Mouse (Mus musculus) cerebellum, adult 18-20 months (tissue): ENCODE measurements at regions not wholly inside any gene's neighbourhood (a gene's known extent, or its start where the extent isn't known, plus 50 kb on each side); places are given as distances from the start of the nearest gene placed in this dataset.

Experiments used
- DNase-seq, 2 experiments: peaks; one replicate each; pipeline ENCODE4 v3.0.0; 2021

- no peak for DNase-seq
Measured at GRCm38 (mm10) chr2:72677731-72678130, 201.8 kb downstream of the Cdca7 start.

GRCm38 (mm10) chr2:72688031-72688430, 212.1 kb downstream of the Cdca7 start:
- DNase-seq: no peak

GRCm38 (mm10) chr2:72701081-72701480, 225.1 kb downstream of the Cdca7 start:
- no peak for DNase-seq

GRCm38 (mm10) chr2:72703238-72703637, 227.3 kb downstream of the Cdca7 start:
- no peak for DNase-seq

- no peak for DNase-seq
Measured at GRCm38 (mm10) chr2:72707676-72708659, 232.0 kb downstream of the Cdca7 start.

GRCm38 (mm10) chr2:72716931-72717330, 241.0 kb downstream of the Cdca7 start:
- DNase-seq: no peak

- DNase-seq: peak; percentile 42 to 54
Measured at GRCm38 (mm10) chr2:72728699-72729098, 251.5 kb downstream of the Sp3 start.

GRCm38 (mm10) chr2:72733371-72733770, 246.9 kb downstream of the Sp3 start:
- no peak for DNase-seq

- no peak for DNase-seq
Measured at GRCm38 (mm10) chr2:72735035-72735434, 245.2 kb downstream of the Sp3 start.

- no peak for DNase-seq
Measured at GRCm38 (mm10) chr2:72736685-72737084, 243.6 kb downstream of the Sp3 start.

- DNase-seq: peak in 1 of 2 experiments; percentile 3
Measured at GRCm38 (mm10) chr2:72740391-72741361, 239.6 kb downstream of the Sp3 start.

- DNase-seq: no peak
Measured at GRCm38 (mm10) chr2:72741746-72742145, 238.5 kb downstream of the Sp3 start.

- peak; percentile 58 to 70 for DNase-seq
Measured at GRCm38 (mm10) chr2:72743651-72744050, 236.6 kb downstream of the Sp3 start.

GRCm38 (mm10) chr2:72744901-72745300, 235.3 kb downstream of the Sp3 start:
- no peak for DNase-seq

GRCm38 (mm10) chr2:72746476-72747215, 233.6 kb downstream of the Sp3 start:
- peak; percentile 48 to 55 for DNase-seq

GRCm38 (mm10) chr2:72747299-72747698, 232.9 kb downstream of the Sp3 start:
- no peak for DNase-seq

- DNase-seq: no peak
Measured at GRCm38 (mm10) chr2:72749495-72749894, 230.8 kb downstream of the Sp3 start.

GRCm38 (mm10) chr2:72751441-72751840, 228.8 kb downstream of the Sp3 start:
- DNase-seq: no peak

- DNase-seq: no peak
Measured at GRCm38 (mm10) chr2:72752624-72753176, 227.5 kb downstream of the Sp3 start.

- DNase-seq: no peak
Measured at GRCm38 (mm10) chr2:72753788-72754713, 226.2 kb downstream of the Sp3 start.

- no peak for DNase-seq
Measured at GRCm38 (mm10) chr2:72763454-72763853, 216.8 kb downstream of the Sp3 start.
